In genomic region chr6:93065917-93066552, GRCm38 (mm10) we compare ENCODE assay signal across 8 mouse cellular contexts.
DNase-seq lines count a peak whose midpoint lies in the region; ATAC-seq lines count a peak whose summit lies in the region.

No protein-coding gene starts in this region.

- peak overlapping the region; percentile 24; the same call in 1 of the 2 replicates for H3K9ac ChIP-seq in intestine, embryonic 16.5 days (ENCODE audit: low read depth, low read length)
- H3K9ac ChIP-seq in stomach, embryonic 14.5 days (replicated peaks; ENCODE audit: low read depth, low read length) = no peak overlapping the region

- peak; percentile 36; the same call in 1 of the 2 replicates for ATAC-seq in intestine, embryonic 16.5 days
- ATAC-seq in stomach, embryonic 14.5 days (ENCODE audit: insufficient number of reproducible peaks, insufficient read depth, low FRiP score, low read depth) = no peak

- H3K4me3 ChIP-seq in brown adipose tissue, adult 24 weeks (ENCODE audit: insufficient read depth, low read depth, low read length) = peak overlapping the region; percentile 66
- 0 out of 2 replicates have a peak overlapping the region, but pooled peaks have one; percentile 1 for H3K4me3 ChIP-seq in intestine, embryonic 16.5 days (ENCODE audit: low read length)
- no peak overlapping the region for H3K4me3 ChIP-seq in stomach, embryonic 14.5 days (ENCODE audit: low read depth, low read length)

- H3K36me3 ChIP-seq in intestine, embryonic 16.5 days (ENCODE audit: control insufficient read depth, insufficient read depth, low read length) = no peaks in the 10 kb centered on the region
- H3K36me3 ChIP-seq in stomach, embryonic 14.5 days (ENCODE audit: control insufficient read depth, insufficient read depth, low read length) = no peaks in the 10 kb centered on the region

- no peaks in the 10 kb centered on the region for H3K9me3 ChIP-seq in intestine, embryonic 16.5 days (ENCODE audit: control insufficient read depth, low read length)
- no peaks in the 10 kb centered on the region for H3K9me3 ChIP-seq in stomach, embryonic 14.5 days (ENCODE audit: control insufficient read depth, low read depth, low read length)

- H3K4me2 ChIP-seq in intestine, embryonic 16.5 days (ENCODE audit: low read depth, low read length) = peak overlapping the region; percentile 23
- H3K4me2 ChIP-seq in stomach, embryonic 14.5 days (replicated peaks; ENCODE audit: low read depth, low read length) = 0 out of 2 replicates have a peak overlapping the region, but pooled peaks have one; percentile 6

- 43% methylated on average over 12 of the region's 12 CpGs for WGBS in intestine, embryonic 16.5 days
- WGBS in stomach, embryonic 14.5 days = 57% methylated on average over 12 of the region's 12 CpGs

- DNase-seq in left cerebral cortex, adult 18-20 months (ENCODE audit: low spot score in 2 of 2) = peak; percentile 5 to 9
- no peak for DNase-seq in left cerebral cortex, adult 9 months (ENCODE audit: low spot score in 2 of 2)
- peak; percentile 97 for DNase-seq in heart, adult 11 months
- peak; percentile 7 for DNase-seq in liver
- no peak for DNase-seq in spleen, adult 12 weeks (ENCODE audit: low spot score)

- H3K4me1 ChIP-seq in brown adipose tissue, adult 24 weeks (ENCODE audit: control insufficient read depth, insufficient read depth, insufficient read length, low read length) = peaks cover 4% of the 10 kb centered on the region; the same call in 1 of the 2 replicates
- peaks cover 14% of the 10 kb centered on the region for H3K4me1 ChIP-seq in intestine, embryonic 16.5 days (ENCODE audit: control insufficient read depth, insufficient read depth, low read length)
- H3K4me1 ChIP-seq in stomach, embryonic 14.5 days (ENCODE audit: control insufficient read depth, insufficient read depth, low read length) = peaks cover 10% of the 10 kb centered on the region; the same call in 1 of the 2 replicates

- peak overlapping the region; percentile 90 for H3K27ac ChIP-seq in brown adipose tissue, adult 24 weeks (replicated peaks; ENCODE audit: low read depth, low read length)
- peak overlapping the region; percentile 46; the same call in 1 of the 2 replicates for H3K27ac ChIP-seq in intestine, embryonic 16.5 days (ENCODE audit: low read length)
- peak overlapping the region; percentile 3; the same call in 1 of the 2 replicates for H3K27ac ChIP-seq in stomach, embryonic 14.5 days (ENCODE audit: low read length)

- no peaks in the 10 kb centered on the region for H3K27me3 ChIP-seq in intestine, embryonic 16.5 days (replicated peaks; ENCODE audit: control insufficient read depth, insufficient read depth, low read length)
- no peaks in the 10 kb centered on the region for H3K27me3 ChIP-seq in stomach, embryonic 14.5 days (ENCODE audit: control insufficient read depth, insufficient read depth, low read length)

Comparison
In these comparisons a context has a peak if more than half of its experiments do, and no peak if none do; other contexts are left out.
1. DNase-seq: peak in left cerebral cortex, adult 18-20 months (2 of 2), heart, adult 11 months (single experiment) and liver (single experiment); none in left cerebral cortex, adult 9 months (0 of 2) and spleen, adult 12 weeks (single experiment).
2. H3K27ac ChIP-seq: peak in every context shown above with its lines; median percentile 90 in brown adipose tissue, adult 24 weeks; 46 in intestine, embryonic 16.5 days; 3 in stomach, embryonic 14.5 days.